Mouse (Mus musculus): Measurements from ENCODE around the gene Fam69b.

Fam69b gene

DNA sequence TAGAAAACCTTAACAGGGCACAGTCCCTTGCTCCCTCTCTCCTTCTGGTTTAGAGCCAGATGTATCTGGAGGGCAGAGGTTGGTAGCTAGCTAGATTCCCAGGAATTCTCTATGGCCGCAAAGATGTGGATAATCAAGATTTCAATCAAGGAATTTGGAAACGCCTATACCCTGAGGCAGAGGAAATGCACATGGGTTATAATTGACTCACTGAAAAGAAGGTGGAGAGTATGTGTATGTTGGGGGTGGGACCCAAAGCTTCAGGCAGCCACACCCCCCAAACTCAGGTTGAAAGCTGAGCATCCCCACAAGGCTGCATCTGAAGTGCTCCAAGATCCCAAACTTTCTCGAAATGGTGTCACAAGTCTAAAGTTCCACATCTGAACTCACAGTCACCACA, 29.8 kb upstream of the Fam69b start:
- no peak for DNase-seq (ENCODE audit: low read depth, low spot score)

DNA sequence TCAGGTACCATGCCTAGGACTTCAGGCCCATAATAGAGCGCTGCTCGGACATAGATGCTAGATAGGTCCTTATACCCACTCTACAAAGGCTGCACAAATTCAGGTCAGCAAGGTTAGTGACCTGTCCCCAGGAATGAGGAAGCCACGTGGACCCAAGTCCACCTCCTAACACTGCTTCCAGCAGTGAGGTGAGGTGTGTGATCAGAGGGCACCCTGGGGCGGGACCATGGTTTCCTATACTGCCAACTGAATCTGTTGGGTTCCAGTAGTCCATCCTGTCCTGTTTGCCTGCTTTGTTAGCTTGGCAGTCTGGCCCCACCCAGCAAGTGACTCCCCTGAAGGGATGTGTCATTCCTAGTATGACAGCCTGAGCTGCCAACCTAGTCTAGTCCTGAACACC, 28.3 kb upstream of the Fam69b start:
- no peak for DNase-seq (ENCODE audit: low read depth, low spot score)

DNA sequence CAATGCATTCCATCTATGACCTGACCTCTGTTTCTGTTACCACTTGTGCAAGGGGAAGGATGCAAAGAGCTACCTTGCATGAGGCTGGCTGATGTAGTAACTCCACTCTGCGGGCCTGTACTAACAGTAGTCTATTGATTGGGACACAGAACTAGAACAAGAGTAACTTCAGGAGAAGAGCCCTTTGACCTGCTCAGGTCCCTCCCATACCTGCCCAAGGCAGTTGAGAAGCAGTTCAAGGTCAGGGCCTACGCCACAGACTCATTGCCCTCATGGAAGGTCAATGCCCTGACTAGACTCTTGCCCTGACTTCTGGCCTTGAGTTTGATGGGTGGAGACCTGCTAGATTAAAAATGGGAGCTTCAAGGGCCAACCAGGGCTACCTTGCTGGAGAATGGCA, 27.6 kb upstream of the Fam69b start:
- no peak for DNase-seq (ENCODE audit: low read depth, low spot score)

DNA sequence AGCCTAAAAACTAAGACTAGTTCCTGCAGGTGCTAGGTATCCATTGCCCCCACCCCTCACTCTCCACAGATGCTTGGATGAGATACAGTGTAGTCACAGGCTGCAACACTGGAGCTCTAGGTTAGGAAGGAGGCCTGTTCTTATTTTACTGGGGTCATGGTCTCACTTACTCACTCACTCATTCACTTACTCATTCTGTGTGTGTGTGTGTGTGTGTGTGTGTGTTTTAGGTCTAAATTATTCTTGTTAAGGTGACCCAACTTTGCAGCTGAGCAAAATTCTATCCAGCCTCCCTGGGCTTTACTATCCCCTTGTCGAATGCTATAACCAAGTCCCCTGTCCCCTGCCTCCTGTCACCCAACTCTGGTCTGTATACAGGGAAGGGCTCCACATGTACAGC, 26.7 kb upstream of the Fam69b start:
- no peak for DNase-seq (ENCODE audit: low read depth, low spot score)

DNA sequence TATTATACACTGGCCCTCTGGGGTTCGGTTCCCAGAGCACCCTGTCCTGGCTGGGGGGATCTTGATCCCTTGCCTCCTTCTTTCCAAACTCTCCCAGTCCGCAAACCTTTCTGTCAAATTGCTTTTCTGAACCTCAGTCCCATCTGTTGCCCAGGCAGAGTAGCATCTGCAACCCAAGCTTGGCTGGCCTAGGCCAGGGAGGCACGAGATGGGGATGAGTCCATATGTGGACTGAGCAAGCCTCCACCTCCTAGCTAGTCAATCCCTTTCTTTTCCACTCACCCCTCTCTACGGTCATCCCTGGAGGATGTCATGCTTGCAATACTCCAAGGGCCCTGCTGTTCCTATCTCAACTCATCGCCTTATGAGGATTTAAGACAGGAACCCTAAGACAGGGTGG, 25.6 kb upstream of the Fam69b start:
- DNase-seq (ENCODE audit: low read depth, low spot score), result no peak

DNA sequence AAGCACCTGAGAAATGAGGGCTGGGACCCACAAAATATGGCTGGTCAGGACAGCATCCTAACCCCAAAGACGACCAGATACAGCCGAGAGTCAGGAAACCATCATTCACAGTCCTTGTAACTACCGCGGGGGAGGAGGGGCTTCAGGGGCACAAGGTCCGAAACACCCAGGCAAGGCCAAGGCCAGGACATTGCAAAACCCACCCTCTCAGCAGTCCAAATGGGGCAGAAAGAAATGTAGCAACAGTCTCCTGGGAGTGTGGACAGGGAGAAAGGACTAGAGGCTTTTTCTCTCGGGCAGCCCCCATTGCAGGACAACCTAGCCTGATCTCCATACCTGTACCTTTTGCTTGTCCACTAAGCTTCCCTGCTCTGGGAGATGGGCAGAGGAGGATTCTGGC, 25.1 kb upstream of the Fam69b start:
- no peak for DNase-seq (ENCODE audit: low read depth, low spot score)

DNA sequence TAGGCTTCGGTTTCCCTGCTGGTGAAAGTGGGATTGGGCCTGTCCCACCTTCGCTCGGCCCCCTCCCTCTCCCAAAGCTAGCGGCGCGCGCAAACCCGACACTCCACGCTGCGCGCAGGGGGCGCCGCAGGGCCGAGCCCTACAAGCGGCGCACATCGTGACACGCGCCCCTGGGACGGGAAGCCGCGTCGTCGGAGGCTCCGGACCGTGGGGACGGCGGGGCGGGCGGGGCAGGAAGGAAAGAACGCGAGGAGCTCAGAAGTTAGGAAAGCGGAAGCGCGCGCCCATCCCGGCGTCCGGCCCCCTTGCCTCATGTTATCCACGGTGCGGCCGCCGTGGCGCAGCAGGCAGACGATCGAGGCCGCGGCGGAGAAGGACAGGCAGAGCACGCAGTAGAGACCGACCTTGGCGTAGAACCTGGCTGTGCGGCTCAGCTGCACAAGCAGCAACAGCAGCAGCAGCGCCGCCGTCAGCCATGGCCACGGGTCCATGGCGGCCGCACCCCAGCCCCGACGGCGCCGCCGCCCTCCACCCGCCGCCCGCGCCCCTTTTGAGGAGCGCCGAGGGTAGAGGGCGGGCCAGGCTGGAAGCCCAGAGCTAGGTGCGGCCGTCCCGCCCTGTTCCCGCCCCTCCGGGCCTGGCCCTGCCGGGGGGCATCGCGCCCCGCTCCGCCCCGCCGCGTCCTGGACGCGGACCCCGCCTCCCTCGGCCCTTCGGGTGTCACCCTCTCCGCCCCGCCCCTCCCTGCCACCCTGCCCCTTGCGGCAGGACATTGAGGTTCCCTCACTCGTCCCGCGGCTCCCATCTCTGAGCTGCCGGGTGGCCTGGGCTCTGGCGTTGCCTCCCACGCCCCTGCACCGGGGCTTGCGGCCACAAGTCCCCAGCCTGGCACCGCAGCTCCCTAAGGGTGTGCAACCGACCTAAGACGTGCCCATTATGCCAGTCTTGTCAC, 24.3 kb upstream of the Fam69b start, which contains the start of gene Agpat2:
Gene Agpat2 (minus strand): TSS at position 698 of the 952 bp plus-strand sequence.
- DNase-seq (ENCODE audit: low read depth, low spot score), result no peak

DNA sequence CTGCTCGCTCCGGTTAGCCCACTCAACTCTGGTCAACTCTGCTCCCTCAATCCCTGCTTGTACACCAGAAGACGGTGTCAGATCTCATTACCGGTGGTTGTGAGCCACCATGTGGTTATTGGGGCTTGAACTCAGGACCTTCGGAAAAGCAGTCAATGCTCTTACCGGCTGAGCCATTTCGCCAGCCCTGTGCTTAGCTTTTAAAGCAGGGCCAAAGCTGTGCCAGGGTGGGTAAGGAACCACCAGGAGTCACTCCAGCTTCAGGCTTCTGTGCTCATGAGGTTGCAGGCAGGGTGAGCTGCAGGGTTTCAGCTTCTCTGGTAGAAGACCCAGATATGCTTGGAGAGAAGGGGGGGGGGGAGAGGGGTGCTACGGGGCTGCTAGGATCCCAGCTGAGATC, 22.9 kb upstream of the Fam69b start:
- no peak for DNase-seq (ENCODE audit: low read depth, low spot score)

DNA sequence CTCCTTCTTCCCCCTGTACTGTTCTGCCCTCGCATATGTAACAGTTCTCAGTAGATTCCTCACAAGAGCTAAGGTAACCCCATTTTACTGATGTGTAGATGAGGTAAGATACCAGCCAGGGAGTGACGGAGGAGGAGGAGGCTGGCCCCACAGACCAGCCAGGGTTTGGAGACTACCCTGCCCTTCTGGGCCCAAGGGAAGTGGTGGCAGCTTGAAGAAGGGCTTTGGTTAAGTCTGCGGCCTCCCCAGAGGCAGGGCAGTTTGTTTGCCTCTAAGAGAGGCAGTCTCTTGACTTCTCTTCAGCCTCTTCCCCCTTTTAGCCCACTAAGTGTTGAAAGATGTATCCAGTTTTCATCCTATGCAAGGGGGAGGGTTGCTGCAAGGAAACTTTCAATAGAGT, 21.7 kb upstream of the Fam69b start:
- DNase-seq (ENCODE audit: low read depth, low spot score), result no peak

DNA sequence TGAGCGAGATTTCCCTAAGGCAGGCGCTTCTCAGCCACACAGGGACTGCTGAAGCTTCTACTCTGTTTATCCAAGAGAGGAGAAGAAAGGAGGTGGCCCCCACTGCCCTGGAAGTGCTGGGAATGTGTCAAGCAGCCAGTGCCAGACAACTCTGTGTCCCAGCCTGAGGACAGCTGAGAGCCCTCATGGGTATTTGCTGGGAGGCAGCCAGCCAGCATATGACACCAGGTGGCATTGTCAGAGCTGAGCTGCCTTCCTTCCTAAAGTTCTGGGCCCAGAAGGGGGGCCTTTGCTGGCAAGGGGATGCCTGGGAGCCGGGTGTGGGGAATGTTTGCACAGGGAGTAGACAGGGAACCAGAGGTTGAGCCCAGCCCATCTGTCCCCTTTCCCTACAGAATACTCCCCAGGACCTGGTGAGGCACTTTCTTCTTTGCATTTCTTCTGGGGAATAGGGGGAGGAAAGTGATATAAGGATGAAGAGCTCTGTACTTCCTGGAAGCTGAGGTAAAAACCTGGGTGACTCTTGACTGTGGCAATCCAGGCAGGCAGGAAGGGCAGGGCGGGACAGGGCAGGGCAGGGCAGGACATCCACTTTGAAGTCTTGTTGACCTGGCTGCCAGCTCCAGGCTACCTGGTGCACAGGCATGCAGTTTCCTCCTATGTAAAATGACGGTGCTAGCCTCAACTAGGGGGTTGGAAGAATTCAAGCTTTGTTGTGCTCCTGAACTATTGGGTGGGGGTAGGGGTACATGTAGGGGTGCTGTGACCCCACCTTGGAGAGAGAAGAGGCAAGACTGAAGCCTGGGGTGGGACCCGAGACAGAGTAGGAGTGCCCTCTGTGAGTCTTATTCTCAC, 21.0 kb upstream of the Fam69b start:
- DNase-seq (ENCODE audit: low read depth, low spot score), result no peak

DNA sequence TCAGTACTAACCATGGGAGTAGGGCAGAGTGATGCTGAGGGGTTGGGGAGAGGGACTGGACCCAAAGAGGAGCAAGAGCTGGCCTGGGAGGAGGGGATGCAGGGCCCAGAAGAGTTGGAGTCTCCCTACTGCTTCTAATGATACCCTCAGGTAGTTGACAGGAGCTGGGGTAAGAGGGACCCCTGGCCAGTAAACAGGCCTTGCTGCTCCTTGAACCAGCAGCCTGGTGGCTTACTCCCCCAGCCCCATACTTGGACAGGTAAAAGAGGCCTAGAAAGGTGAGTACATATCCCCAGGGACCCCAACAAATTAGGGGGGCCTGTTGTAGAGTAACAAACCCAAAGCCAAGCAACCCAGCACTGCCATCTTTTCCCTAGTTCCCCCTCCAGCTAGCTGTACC, 19.5 kb upstream of the Fam69b start:
- DNase-seq (ENCODE audit: low read depth, low spot score), result no peak

DNA sequence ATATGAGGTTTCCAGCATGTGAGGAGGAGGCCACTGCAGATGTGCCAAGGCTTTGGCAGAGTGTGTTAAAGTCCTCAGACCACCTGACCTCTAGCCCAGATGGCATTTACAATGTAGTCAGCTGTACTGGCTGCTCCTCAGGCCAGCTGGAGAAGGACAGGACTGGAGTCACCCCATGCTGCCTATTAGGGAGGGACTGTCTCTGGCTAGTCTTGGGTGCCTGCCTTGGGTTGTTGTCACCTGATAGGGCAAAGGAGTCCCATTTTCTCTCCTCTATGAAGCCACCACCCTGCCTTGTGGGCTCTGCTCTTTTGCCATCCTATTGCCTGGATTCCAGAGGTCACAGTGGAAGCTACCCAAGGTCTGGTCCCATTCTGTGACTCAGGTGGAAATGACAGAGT, 19.0 kb upstream of the Fam69b start:
- no peak for DNase-seq (ENCODE audit: low read depth, low spot score)

DNA sequence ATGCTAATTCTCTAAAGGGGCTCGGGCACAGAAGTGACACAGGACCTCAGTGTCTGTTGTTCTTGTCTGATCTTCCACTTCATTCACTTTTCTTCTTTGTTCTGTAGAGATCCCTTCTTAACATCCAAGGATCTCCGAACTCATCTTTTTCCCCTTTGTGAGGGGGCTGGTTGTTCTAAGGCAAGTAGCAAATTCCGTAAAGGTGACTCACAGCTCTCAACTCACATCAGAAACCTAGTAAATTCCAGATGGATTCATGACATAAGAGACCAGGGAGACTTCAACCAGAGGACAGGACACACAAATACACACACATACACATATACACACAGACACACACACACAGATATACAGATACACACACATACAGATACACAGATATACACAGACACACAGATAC, 17.7 kb upstream of the Fam69b start:
- DNase-seq (ENCODE audit: low read depth, low spot score), result no peak

DNA sequence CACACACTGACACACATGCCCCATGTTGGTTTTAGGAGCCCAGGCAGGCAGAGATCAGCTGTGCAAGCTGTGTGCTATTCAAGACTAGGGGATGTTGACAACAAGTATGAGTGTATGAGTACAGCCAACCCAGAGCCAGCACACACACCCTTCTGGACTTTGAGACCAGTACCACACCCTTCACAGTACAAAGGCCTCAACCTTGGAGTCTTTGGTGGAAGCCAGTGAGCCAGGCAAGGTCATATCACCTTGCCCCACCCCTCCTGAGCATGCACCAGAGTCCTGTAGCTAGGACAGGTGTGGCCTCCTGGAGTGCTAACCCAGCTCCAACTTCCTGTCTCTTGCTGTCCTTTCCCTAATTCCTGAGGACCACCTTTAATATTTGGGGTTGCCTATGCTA, 17.2 kb upstream of the Fam69b start:
- DNase-seq (ENCODE audit: low read depth, low spot score), result no peak

DNA sequence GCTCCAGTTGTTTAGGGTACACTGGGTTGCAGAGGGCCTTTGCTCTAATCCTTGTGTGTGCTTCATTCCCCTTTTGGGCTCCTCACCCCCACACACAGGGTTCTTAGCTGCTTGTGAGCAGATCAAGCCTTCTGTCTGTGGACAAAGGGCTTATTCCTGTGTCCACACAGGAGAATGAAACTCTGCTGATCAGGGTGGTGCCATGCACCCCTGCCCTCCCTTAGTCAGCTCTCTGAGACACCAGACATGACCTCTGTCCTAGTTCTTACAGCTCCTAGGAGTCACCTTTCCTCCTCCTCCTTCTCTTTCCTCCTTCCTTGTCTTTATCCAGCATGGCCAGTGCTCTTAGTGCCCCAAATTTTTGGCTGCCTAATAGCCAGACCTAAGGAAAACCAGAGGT, 16.4 kb upstream of the Fam69b start:
- DNase-seq (ENCODE audit: low read depth, low spot score), result no peak

DNA sequence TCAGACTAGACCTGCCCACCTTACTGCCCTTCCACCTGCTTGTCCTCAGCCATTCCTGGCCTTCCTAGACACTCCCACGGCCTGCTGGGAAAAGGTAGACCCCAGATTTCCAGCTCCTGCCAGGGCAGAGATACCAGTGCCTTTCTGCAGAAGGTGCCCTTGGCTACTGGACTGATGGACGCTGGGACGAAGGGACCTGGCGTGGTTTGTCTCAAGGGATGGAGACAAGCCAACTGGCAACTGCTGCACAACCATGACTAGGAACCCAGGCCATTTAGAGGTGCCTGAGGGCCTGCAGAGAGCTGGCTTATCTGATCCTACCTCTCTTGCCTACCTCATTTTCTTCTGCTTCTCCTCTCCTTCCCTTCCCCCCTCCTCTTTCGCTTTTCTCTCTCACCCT, 13.4 kb upstream of the Fam69b start:
- DNase-seq (ENCODE audit: low read depth, low spot score), result no peak

DNA sequence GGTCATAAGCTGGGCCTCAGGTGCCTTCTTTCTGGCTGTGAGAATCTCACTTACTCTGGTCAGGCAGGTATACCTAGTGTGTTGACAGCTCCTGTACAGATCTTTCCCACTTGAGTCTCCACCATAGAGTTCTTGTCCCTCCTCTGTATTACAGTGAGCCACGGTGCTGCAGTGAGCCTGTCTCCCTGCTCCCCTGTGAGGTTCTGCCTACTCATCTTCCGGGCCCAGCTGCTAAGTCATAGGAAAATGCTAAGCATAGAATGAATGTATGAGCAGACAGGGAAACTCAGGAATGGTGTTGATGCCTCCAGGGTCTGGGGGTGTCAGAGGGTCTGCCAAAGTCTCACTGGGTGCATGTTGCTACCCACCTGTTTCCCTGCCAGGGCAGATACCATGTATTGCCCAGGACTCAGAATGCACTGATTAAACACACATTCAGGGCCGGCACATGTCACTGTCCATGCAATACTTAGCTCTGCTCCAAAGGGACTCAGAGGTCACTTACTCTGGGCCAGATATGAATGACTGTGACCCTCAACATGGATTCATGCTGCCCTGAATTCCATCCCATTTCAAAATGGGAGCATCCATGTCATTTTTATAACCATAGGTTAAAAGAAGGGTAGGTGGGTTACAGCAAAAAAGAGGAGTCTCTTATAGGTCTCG, 12.7 kb upstream of the Fam69b start:
- no peak for DNase-seq (ENCODE audit: low read depth, low spot score)

DNA sequence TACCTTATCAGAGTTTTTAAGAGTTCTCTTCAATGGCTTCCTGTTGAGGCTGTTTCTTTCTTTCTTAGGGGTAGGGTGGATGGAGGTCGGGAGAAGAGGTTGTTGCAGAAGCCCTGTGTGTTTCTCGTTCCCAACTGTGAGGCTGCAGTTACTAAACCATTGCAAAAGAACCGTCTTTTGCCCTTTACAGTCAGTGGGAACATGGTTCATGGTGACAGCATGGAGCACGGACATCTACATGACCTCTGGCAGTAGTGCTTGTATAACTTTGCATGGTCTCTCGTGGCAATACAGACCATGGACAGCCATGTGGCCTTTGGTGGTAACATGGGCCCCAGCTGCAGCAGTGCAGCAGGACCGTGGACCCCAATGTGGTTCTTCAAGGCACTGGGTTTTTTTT, 10.9 kb upstream of the Fam69b start:
- no peak for DNase-seq (ENCODE audit: low read depth, low spot score)

DNA sequence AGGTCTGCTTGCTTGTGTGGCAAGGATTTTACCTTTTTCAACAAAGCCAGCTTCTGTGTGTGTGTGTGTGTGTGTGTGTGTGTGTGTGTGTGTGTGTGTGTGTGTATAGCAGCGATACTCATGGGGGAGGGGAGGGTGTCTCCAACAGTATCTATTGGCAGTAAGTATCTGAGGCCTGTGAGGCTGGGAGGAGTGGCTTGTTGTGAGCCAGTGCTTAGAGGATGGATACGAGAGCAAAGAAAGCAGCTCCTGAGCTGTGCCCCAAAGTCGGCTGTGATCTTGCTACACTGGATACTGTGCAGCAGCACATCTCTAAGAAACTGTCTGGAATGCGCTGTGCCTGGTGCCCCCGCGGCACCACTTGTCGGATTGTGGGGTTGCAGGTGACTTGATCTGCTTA, 10.3 kb upstream of the Fam69b start:
- no peak for DNase-seq (ENCODE audit: low read depth, low spot score)

DNA sequence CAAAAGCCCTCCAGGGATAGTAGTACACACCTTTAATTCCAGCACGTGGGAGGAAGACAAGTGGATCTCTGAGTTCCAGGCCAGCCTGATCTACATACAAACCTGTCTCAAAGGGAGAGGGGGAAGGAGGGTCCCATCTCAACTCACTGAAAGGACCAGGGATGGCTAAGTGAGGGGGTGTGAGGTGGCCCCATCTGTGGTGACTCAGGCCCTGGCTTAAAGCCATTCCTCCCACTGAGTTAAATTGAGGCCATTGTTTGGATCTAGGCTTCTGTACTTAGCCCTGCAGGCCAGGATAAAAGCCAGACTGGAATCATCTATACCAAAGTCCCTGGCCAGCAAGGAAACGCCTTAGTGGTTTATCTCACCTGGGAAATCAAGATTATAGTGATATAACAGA, 7.0 kb upstream of the Fam69b start:
- no peak for DNase-seq (ENCODE audit: low read depth, low spot score)

DNA sequence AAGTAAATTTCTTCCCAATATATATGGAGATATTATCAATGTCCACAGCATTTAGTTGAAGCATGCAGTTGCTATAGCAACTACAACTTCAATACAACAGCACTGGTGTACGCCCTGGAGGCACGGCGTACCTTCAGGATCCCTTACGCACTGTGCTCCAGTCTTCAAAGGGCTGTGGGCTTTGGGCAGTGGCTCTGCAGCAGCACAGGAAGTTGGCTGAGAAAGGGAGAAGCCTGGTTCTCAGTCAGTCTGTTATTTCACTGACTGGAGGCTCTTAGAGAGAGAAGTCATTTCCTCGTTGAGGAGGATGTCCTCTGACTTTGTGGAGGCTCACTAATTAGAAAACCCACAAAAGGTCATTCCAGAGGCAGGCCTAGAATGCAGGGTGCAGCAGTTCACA, 5.3 kb upstream of the Fam69b start:
- DNase-seq (ENCODE audit: low read depth, low spot score), result no peak

DNA sequence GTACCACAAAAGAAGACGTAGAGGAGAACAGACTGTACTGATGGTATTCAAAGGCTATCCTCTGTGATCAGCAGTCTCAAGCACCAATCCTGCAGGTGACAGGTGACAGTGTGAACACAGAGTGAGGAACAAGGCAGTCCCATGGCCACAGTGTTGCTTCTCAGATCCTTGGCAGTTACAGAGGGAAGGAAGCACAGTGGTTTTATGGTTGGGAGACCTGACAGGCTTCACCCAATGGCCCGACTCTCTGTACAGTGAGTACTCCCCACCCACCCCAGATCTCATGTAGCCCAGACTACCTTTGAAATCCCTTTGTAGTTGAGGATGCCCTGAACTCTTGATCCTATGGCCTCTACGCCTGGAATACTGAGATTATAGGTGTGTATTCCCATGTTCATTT, 2.8 kb upstream of the Fam69b start:
- no peak for DNase-seq (ENCODE audit: low read depth, low spot score)

Measured in brain, embryonic 18.5 days (tissue).